11 mouse cellular contexts compared by ENCODE assay signal in genomic region chr9:41031590-41032489, GRCm38 (mm10). TPM values are rescaled to one million over a fixed set of nuclear protein-coding genes. Genes with fewer than 3 reads are reported as not detected.
A peak's percentile ranks its signal among the peaks of the same experiment; 100 is the strongest.
DNase-seq lines count a peak whose midpoint lies in the region; ATAC-seq lines count a peak whose summit lies in the region.
"Had no signal": no experiment of that assay in that cellular context is flagged by ENCODE, and none has a peak within 500 bp of the region (broad histone marks: within the 10 kb centered on the region; RNA-seq: fewer than 3 reads in every experiment).

No protein-coding gene starts in this region.

- H3K27me3 ChIP-seq in forebrain, embryonic 12.5 days = no peaks in the 10 kb centered on the region
- H3K27me3 ChIP-seq in forebrain, embryonic 11.5 days (ENCODE audit: control insufficient read depth, insufficient read depth, low read length) = no peaks in the 10 kb centered on the region
- H3K27me3 ChIP-seq in midbrain, embryonic 11.5 days (ENCODE audit: control insufficient read depth, insufficient read depth, low read length) = no peaks in the 10 kb centered on the region
- H3K27me3 ChIP-seq: liver, embryonic 15.5 days had no signal

- peak overlapping the region; percentile 25; the same call in 1 of the 2 replicates for H3K27ac ChIP-seq in forebrain, embryonic 12.5 days
- H3K27ac ChIP-seq in forebrain, embryonic 11.5 days (ENCODE audit: low read depth, low read length) = no peak overlapping the region
- peak overlapping the region; percentile 20 for H3K27ac ChIP-seq in midbrain, embryonic 11.5 days (ENCODE audit: low read depth, low read length)
- H3K27ac ChIP-seq: liver, embryonic 15.5 days had no signal

- peaks cover 21% of the 10 kb centered on the region for H3K4me1 ChIP-seq in forebrain, embryonic 12.5 days
- H3K4me1 ChIP-seq in forebrain, embryonic 11.5 days (replicated peaks; ENCODE audit: control insufficient read depth, insufficient read depth, low read length) = no peaks in the 10 kb centered on the region
- no peaks in the 10 kb centered on the region for H3K4me1 ChIP-seq in midbrain, embryonic 11.5 days (ENCODE audit: control insufficient read depth, insufficient read depth, low read length)
- H3K4me1 ChIP-seq: liver, embryonic 15.5 days had no signal

- H3K4me2 ChIP-seq in forebrain, embryonic 12.5 days = no peak overlapping the region
- H3K4me2 ChIP-seq in forebrain, embryonic 11.5 days (ENCODE audit: low read depth, low read length, severe bottlenecking) = no peak overlapping the region
- H3K4me2 ChIP-seq in midbrain, embryonic 11.5 days = no peak overlapping the region
- H3K4me2 ChIP-seq: liver, embryonic 15.5 days had no signal

- no peaks in the 10 kb centered on the region for H3K36me3 ChIP-seq in forebrain, embryonic 12.5 days (replicated peaks)
- H3K36me3 ChIP-seq in forebrain, embryonic 11.5 days (ENCODE audit: control insufficient read depth, insufficient read depth, low read length) = no peaks in the 10 kb centered on the region
- no peaks in the 10 kb centered on the region for H3K36me3 ChIP-seq in midbrain, embryonic 11.5 days (ENCODE audit: control insufficient read depth, insufficient read depth, low read length)
- H3K36me3 ChIP-seq: liver, embryonic 15.5 days had no signal

- no peak overlapping the region for H3K9ac ChIP-seq in forebrain, embryonic 12.5 days
- H3K9ac ChIP-seq in forebrain, embryonic 11.5 days (ENCODE audit: low read length) = no peak overlapping the region
- no peak overlapping the region for H3K9ac ChIP-seq in midbrain, embryonic 11.5 days (ENCODE audit: low read length)
- H3K9ac ChIP-seq: liver, embryonic 15.5 days had no signal

- no peak for DNase-seq in forebrain, embryonic 11.5 days (ENCODE audit: low spot score)
- peak; percentile 64 for DNase-seq in retina, postnatal 1 day
- DNase-seq in retina, embryonic 14.5 days (ENCODE audit: low spot score) = no peak
- no peak for DNase-seq in midbrain, embryonic 11.5 days (ENCODE audit: low spot score, missing footprints)
- DNase-seq in spleen, postnatal 14 days (ENCODE audit: low spot score in 2 of 2) = no peak
- DNase-seq in ovary, postnatal 14 days (ENCODE audit: low spot score) = no peak
- DNase-seq: layer of hippocampus, postnatal 36 days had no signal

- 45% methylated on average over 18 of the region's 18 CpGs for WGBS in forebrain, embryonic 12.5 days
- WGBS in forebrain, embryonic 11.5 days = 57% methylated on average over 18 of the region's 18 CpGs
- WGBS in midbrain, embryonic 11.5 days = 58% methylated on average over 18 of the region's 18 CpGs

- no peak for ATAC-seq in forebrain, embryonic 12.5 days (ENCODE audit: low FRiP score)
- no peak for ATAC-seq in forebrain, embryonic 11.5 days (replicated peaks; ENCODE audit: low FRiP score)
- peak; percentile 67 for ATAC-seq in midbrain, embryonic 11.5 days (ENCODE audit: low FRiP score)
- no peak for ATAC-seq in frontal cortex, adult (ENCODE audit: low TSS enrichment)
- ATAC-seq: intestine, embryonic 16.5 days had no signal

- no peaks in the 10 kb centered on the region for H3K9me3 ChIP-seq in forebrain, embryonic 12.5 days
- H3K9me3 ChIP-seq in forebrain, embryonic 11.5 days (ENCODE audit: control insufficient read depth, low read length) = no peaks in the 10 kb centered on the region
- no peaks in the 10 kb centered on the region for H3K9me3 ChIP-seq in midbrain, embryonic 11.5 days (ENCODE audit: control insufficient read depth, low read length)
- H3K9me3 ChIP-seq: liver, embryonic 15.5 days had no signal

- no peak overlapping the region for H3K4me3 ChIP-seq in forebrain, embryonic 12.5 days (replicated peaks)
- H3K4me3 ChIP-seq in forebrain, embryonic 11.5 days (ENCODE audit: low read depth, low read length) = no peak overlapping the region
- H3K4me3 ChIP-seq in midbrain, embryonic 11.5 days (ENCODE audit: low read depth, low read length) = no peak overlapping the region
- H3K4me3 ChIP-seq: liver, embryonic 15.5 days had no signal

RNA-seq across cellular contexts. Expression of gene Crtam, which starts 27.4 kb away (rescaled TPM):
- 0.17 and 0.18 TPM in 2 replicates for polyA plus RNA-seq in forebrain, embryonic 12.5 days (2016; fragmentation: Nextera tagmentation; extraction: Ambion mirVana)
- polyA plus RNA-seq in forebrain, embryonic 11.5 days (2014; fragmentation: Nextera tagmentation; extraction: Ambion mirVana) = not detected in 2 replicates
- polyA plus RNA-seq in midbrain, embryonic 11.5 days (2014; fragmentation: Nextera tagmentation; extraction: Ambion mirVana) = 0.07 TPM in 1 of 2 replicates, not detected in the other
- polyA plus RNA-seq: liver, embryonic 15.5 days had no signal
